Mouse (Mus musculus): ENCODE results near the gene Tmem102.

Gene Tmem102

DNA sequence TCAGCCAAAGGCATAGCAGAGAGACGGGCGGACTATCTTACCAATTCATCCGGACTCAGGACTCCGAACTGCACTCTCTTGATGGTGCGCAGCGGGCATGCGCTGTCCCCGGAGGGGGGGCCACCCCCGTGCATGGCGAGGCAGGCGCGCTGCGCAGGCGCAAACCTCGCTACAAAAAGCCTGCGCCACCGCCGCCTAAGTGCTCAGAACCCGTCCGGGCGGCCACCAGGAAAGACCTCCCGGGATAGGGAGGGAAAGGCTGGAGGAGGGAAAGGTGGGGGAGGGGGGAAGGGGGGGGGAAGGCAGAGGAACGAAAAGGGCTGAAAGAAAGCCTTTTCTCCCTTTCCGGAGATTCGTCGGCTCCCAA lies 47.4 kb downstream of the Tmem102 start:
- DNase-seq (ENCODE audit: low read depth, low spot score) = peak; percentile 98

DNA sequence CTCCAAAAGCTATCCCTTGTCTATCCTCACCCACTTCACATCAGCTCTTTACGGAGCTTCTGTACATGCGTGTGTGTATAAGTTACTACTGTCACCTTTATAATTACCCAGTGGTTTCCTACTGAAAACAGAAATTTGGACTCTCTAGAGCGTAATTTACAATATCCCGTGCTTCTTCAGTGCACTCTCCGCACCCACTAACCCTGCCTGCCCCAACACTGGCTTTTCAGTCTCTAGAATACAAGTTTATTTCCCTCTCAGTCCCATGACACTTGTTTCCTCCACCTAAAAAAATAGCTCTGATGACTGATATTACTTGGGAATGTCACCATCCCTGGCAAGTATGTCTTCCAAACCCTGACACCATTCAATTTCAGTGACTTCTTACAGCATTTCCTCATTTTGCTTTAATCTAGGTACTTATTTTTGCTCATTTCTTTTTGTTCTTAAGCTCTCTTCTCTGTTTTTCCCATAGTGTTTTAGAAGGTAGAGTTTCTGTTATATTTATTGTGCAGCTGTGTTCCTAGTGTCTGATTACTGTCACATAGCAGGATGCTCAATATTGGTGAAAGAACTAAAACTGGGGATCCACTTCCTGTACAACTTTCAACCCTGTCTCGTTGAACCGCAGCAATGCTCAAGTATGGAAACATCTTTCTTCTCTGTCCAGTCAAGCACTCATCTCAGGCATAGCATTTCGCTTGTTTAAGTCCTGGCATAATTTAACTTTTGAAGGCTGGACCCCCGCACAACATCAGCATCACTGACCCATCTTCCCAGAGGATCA lies 47.9 kb downstream of the Tmem102 start:
- no peak for DNase-seq (ENCODE audit: low read depth, low spot score)

DNA sequence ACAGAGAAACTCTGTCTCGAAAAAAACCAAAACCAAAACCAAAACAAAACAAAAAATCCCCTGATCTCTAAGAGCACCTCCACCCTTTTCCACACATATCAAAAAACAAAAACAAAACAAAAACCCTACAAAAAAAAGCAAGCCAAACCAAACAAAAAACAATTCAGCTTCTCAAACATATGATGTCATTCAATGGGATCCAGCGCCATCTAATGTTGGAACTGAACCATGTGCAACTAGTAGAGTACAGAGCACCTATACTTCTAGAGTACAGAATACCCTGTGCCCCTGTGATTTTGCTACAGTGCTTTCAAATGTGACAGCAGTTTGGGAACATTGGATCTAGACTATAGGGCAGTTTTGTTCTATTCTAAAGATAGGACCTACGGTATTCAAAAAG lies 50.7 kb downstream of the Tmem102 start:
- no peak for DNase-seq (ENCODE audit: low read depth, low spot score)

DNA sequence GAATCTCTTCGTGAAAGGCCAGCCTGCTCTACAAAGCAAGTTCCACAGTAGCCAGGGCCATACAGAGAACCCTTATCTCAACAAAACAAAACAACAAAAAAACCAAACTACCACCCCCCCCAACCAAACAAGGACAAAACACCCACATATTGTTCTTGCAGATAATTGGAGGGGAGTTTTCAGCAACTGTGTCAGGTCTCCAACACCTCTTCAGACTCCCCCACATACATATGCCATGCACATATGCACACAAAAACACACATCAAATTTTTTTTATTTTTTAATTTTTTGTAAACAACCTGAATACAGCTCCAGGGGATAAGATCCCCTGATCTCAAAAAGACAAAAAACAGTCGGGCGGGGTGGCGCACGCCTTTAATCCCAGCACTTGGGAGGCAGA lies 51.2 kb downstream of the Tmem102 start:
- DNase-seq (ENCODE audit: low read depth, low spot score) = no peak

Measured in skeletal muscle tissue, adult 2 months (tissue).